Mouse (Mus musculus) embryonic fibroblast, embryonic 13.5 days (primary cell): ENCODE measurements around the gene Chrnd.

ENCODE experiments used
- CTCF ChIP-seq: IDR thresholded peaks from 2 replicates; pipeline ENCODE4 v1.5.1; 2011; ENCODE audit warnings: mild to moderate bottlenecking, control low read depth, low read length, moderate library complexity, borderline replicate concordance; ENCODE audit not compliant: insufficient read depth
- POLR2A ChIP-seq: IDR thresholded peaks from 2 replicates; pipeline ENCODE4 v1.6.1; 2011; ENCODE audit warnings: low read depth, mild to moderate bottlenecking, control low read depth, low read length, moderate library complexity

GRCm38 (mm10) chr1:87170458-87170857 is 19.9 kb upstream of the Chrnd start:
- TF ChIP-seq CTCF (no peak), POLR2A (no peak)
